Mouse (Mus musculus): Measurements from ENCODE around the gene Plekhm1.

Plekhm1 gene

GRCm38 (mm10) chr11:103314736-103315374, 97.6 kb downstream of the Plekhm1 start:
- DNase-seq (ENCODE audit: low spot score in 2 of 2), result no peak
